Mouse (Mus musculus) midbrain, embryonic 12.5 days (tissue): Measurements from ENCODE around the gene Rere. TPM values are rescaled to one million over a fixed set of nuclear protein-coding genes. Genes with fewer than 3 reads are reported as not detected.
"Not testable (repeated sequence)": the region's sequence is repeated elsewhere in the genome, so short reads cannot be mapped to it uniquely, and the experiment has no call there.

ENCODE experiments used
- ATAC-seq: fragments of 200-750 bp; cut with Nextera tagmentation; 2 replicates; pipeline ENCODE4 v1.8.0; 2017; ENCODE audit warnings: low read depth, moderate TSS enrichment, moderate library complexity; ENCODE audit not compliant: low FRiP score
- H3K27ac ChIP-seq: fragments of 300-500 bp; sonication (generic); replicated peaks from 2 replicates; pipeline ENCODE4 v1.5.1; 2016; ENCODE audit warnings: mild to moderate bottlenecking
- H3K27me3 ChIP-seq: fragments of 300-500 bp; sonication (generic); 2 replicates; pipeline ENCODE4 v1.6.1; 2016; ENCODE audit warnings: mild to moderate bottlenecking
- H3K36me3 ChIP-seq: fragments of 300-500 bp; sonication (generic); 2 replicates; pipeline ENCODE4 v1.6.1; 2016
- H3K4me1 ChIP-seq: fragments of 300-500 bp; sonication (generic); 2 replicates; pipeline ENCODE4 v1.6.1; 2016
- H3K4me2 ChIP-seq: fragments of 300-500 bp; sonication (generic); replicated peaks from 2 replicates; pipeline ENCODE4 v1.6.1; 2016; ENCODE audit warnings: mild to moderate bottlenecking, moderate library complexity
- H3K4me3 ChIP-seq: fragments of 300-500 bp; sonication (generic); 2 replicates; pipeline ENCODE4 v1.5.1; 2016; ENCODE audit warnings: mild to moderate bottlenecking
- H3K9ac ChIP-seq: fragments of 300-500 bp; sonication (generic); replicated peaks from 2 replicates; pipeline ENCODE4 v1.6.1; 2016; ENCODE audit warnings: mild to moderate bottlenecking, moderate library complexity
- H3K9me3 ChIP-seq: fragments of 300-500 bp; sonication (generic); 2 replicates; pipeline ENCODE4 v1.6.1; 2016; ENCODE audit warnings: mild to moderate bottlenecking
- WGBS: fragments of 180-500 bp; shearing (Covaris S2); methylation state at CpG from one replicate; pipeline ENCODE4 v1.1.7; 2016; 5-methylcytosine and 5-hydroxymethylcytosine counted together
- polyA plus RNA-seq: library from polyadenylated mRNA; unstranded; fragments of >200 nt; fragmentation: Nextera tagmentation; extraction: Ambion mirVana; gene quantifications from 2 replicates; pipeline ENCODE4 v1.2.1, GENCODE M21; 2016

The Rere gene
- polyA plus RNA-seq, 1 experiment from 2014 or later = 50.7 TPM

DNA sequence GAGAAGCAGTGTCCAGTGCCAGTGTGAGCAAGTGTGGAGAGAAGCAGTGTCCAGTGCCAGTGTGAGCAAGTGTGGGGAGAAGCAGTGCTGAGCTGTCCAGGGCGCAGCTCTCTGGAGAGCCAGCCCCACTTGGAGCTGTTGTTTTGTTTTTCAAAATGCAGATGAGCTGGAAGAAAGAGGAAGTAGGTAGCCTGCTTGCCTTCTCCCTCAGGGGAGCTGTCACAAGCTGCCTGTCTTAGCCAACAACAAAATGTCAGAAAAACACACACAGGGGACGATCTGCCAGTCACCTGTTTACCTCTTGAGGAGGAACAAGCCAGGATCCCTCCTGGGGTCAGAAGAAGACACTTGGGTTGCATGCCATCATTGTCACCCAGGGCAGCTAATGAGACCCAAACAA, 204.7 kb downstream of the Rere start:
- H3K27me3 ChIP-seq = no peaks in the 10 kb centered on the region
- no peaks in the 10 kb centered on the region for H3K9me3 ChIP-seq
- H3K27ac ChIP-seq = no peak overlapping the region
- H3K4me2 ChIP-seq = no peak overlapping the region
- peaks cover 28% of the 10 kb centered on the region for H3K4me1 ChIP-seq
- WGBS = 48% methylated on average over 2 of the region's 2 CpGs
- H3K9ac ChIP-seq = no peak overlapping the region
- no peak for ATAC-seq
- peaks cover 20% of the 10 kb centered on the region; the same call in 1 of the 2 replicates for H3K36me3 ChIP-seq
- no peak overlapping the region for H3K4me3 ChIP-seq

- H3K9ac ChIP-seq = no peak overlapping the region
- WGBS = 76% methylated on average over 5 of the region's 5 CpGs
- peaks cover 10% of the 10 kb centered on the region; the same call in 1 of the 2 replicates for H3K36me3 ChIP-seq
- peaks cover 28% of the 10 kb centered on the region for H3K4me1 ChIP-seq
- no peak for ATAC-seq
- no peak overlapping the region for H3K27ac ChIP-seq
- H3K4me3 ChIP-seq = no peak overlapping the region
- H3K27me3 ChIP-seq = no peaks in the 10 kb centered on the region
- no peak overlapping the region for H3K4me2 ChIP-seq
- no peaks in the 10 kb centered on the region for H3K9me3 ChIP-seq
Measured at GRCm38 (mm10) chr4:150487109-150487508, 205.7 kb downstream of the Rere start.

DNA sequence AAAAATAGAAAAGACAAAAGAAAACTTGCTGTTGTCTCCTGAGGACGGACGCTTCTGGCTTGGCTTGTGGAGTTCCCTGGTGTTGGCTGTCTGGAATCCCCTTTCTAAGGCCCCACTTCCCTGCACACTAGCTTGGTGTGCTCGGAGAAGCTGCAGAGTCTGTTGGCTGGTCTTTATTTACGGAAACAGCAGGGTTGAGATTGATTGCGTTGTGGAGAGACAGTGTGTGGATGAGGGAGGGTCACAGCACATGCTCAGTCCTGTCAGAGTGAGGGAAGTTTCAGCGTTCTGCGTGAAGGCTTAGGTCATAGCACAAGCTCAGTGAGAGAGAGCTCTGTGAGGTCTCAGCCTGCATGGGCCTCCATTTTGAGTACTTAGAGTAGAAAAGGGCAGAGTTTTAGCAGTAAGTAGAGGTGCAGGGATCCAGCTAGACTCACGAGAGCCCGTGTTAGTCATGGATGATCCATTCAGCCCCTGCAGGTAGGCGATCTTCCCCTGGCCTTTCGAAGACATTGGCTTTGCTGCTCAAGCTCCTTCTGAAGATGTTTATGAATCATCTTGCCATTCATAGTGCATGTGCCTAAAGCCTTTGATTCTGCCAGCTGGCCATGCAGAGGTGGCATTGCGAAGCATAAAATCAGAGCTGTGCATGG, 206.8 kb downstream of the Rere start:
- Histone ChIP-seq H3K4me3 (peak overlapping the region; percentile 25), H3K4me2 (peak overlapping the region; percentile 57), H3K27ac (peak overlapping the region; percentile 68), H3K27me3 (no peaks in the 10 kb centered on the region), H3K36me3 (0 out of 2 replicates have a peak, but pooled peaks cover 5% of the 10 kb centered on the region), H3K9me3 (no peaks in the 10 kb centered on the region), H3K9ac (peak overlapping the region; percentile 39), H3K4me1 (peaks cover 28% of the 10 kb centered on the region)
- WGBS = 21% methylated on average over 12 of the region's 12 CpGs
- peak; percentile 85 for ATAC-seq

GRCm38 (mm10) chr4:150488767-150489166, 207.3 kb downstream of the Rere start:
- peak overlapping the region; percentile 39 for H3K9ac ChIP-seq
- H3K4me1 ChIP-seq = peaks cover 28% of the 10 kb centered on the region
- 0 out of 2 replicates have a peak, but pooled peaks cover 5% of the 10 kb centered on the region for H3K36me3 ChIP-seq
- 76% methylated on average over 4 of the region's 4 CpGs for WGBS
- no peaks in the 10 kb centered on the region for H3K9me3 ChIP-seq
- H3K27ac ChIP-seq = peak overlapping the region; percentile 68
- no peaks in the 10 kb centered on the region for H3K27me3 ChIP-seq
- peak overlapping the region; percentile 25; the same call in 1 of the 2 replicates for H3K4me3 ChIP-seq
- peak overlapping the region; percentile 57 for H3K4me2 ChIP-seq
- ATAC-seq = 0 out of 2 replicates have a peak, but pooled peaks have one; percentile 23

- no peak overlapping the region for H3K4me2 ChIP-seq
- no peak for ATAC-seq
- H3K9ac ChIP-seq = no peak overlapping the region
- H3K27me3 ChIP-seq = no peaks in the 10 kb centered on the region
- H3K27ac ChIP-seq = no peak overlapping the region
- H3K4me1 ChIP-seq = peaks cover 33% of the 10 kb centered on the region
- 88% methylated on average over 6 of the region's 6 CpGs for WGBS
- H3K4me3 ChIP-seq = no peak overlapping the region
- H3K9me3 ChIP-seq = no peaks in the 10 kb centered on the region
- H3K36me3 ChIP-seq = no peaks in the 10 kb centered on the region
Measured at GRCm38 (mm10) chr4:150490050-150490449, 208.6 kb downstream of the Rere start.

DNA sequence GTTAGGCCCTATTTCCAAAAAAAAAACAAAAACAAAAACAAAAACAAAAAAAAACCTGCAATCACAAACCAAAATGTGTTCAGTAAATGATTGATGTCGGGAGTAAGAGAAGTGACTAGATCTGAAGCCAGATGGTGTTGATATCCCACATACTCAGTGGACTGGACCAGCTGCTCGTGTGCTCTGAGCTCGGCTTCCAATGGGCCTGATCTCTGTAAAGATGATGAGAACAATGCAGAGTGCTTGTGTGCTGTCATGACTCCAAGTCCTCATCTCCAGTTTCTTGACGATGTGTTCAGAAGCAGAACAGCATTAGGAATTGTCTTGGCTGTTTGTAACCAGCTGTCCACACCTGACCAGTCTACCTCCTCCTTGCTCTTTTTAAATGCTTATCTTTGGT, 210.3 kb downstream of the Rere start:
- Histone ChIP-seq H3K27me3 (no peaks in the 10 kb centered on the region), H3K4me2 (no peak overlapping the region), H3K36me3 (no peaks in the 10 kb centered on the region), H3K9ac (no peak overlapping the region), H3K27ac (no peak overlapping the region), H3K9me3 (no peaks in the 10 kb centered on the region), H3K4me3 (no peak overlapping the region), H3K4me1 (peaks cover 38% of the 10 kb centered on the region)
- ATAC-seq = no peak
- WGBS = 77% methylated on average over 4 of the region's 4 CpGs

DNA sequence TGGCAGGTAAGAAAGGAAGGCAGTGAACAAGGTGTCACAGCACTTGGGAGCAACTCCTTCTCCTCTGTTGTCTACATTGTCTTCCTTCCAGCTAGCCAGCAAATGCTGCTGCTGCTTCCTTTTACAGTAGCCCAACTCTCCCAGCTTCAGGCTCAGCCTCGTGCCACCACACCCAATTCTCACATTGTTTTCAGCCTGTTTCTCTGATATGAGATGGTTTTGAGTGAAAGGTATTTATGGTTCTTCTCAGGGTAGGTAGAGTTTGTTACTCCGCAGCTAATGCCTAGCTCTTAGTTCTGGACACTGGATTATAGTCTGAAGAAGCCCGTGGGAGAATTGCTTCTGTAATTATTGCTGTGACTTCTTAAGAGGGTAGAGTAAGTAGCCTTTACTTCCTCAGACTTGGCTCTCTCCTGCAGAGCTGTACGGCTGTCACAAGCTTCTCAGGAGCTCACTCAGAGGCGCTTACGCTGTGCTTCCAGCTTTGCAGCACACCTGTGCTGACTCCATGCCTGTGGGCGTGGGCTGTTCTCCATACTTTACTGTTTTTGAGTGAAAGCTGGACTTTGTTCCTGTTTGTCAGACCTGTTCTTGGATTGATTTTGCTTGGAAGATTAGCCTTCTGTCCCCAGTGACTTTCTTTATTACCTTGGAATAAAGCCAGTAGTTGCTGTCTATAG, 212.0 kb downstream of the Rere start:
- H3K9ac ChIP-seq = no peak overlapping the region
- H3K9me3 ChIP-seq = no peaks in the 10 kb centered on the region
- WGBS = 84% methylated on average over 7 of the region's 7 CpGs
- H3K27me3 ChIP-seq = no peaks in the 10 kb centered on the region
- H3K4me1 ChIP-seq = peaks cover 22% of the 10 kb centered on the region
- no peak overlapping the region for H3K27ac ChIP-seq
- H3K4me2 ChIP-seq = no peak overlapping the region
- H3K36me3 ChIP-seq = no peaks in the 10 kb centered on the region
- ATAC-seq = no peak
- H3K4me3 ChIP-seq = no peak overlapping the region

GRCm38 (mm10) chr4:150493938-150494330, 212.5 kb downstream of the Rere start:
- H3K27ac ChIP-seq, H3K9me3 ChIP-seq, H3K27me3 ChIP-seq, H3K36me3 ChIP-seq, H3K4me3 ChIP-seq, H3K9ac ChIP-seq, H3K4me2 ChIP-seq, ATAC-seq: not testable (repeated sequence)
- peaks cover 16% of the 10 kb centered on the region for H3K4me1 ChIP-seq
- 95% methylated on average over 5 of the region's 5 CpGs for WGBS

DNA sequence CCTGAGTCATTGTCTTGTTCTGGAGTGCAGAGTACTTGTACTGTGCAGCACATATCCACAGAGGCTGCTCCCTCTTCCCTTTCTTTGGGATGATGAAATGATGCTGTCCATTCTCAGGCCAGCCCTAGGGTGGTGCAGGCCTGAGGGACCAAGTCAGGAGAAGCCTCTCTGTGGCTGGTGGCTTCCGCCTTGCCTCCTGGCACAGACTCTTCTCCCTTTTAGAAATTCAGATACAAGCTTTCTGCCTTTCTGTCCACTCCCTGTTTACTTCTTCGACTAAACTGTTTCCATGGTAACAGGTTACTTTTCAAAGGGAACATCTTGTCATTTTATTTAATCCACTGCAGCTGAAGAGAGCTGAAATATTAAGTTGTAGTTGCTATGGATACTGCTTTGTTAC, 214.1 kb downstream of the Rere start:
- 27% methylated on average over 2 of the region's 2 CpGs for WGBS
- Histone ChIP-seq H3K27me3 (no peaks in the 10 kb centered on the region), H3K4me2 (no peak overlapping the region), H3K36me3 (0 out of 2 replicates have a peak, but pooled peaks cover 4% of the 10 kb centered on the region), H3K4me3 (no peak overlapping the region), H3K9ac (no peak overlapping the region), H3K4me1 (peaks cover 12% of the 10 kb centered on the region), H3K9me3 (no peaks in the 10 kb centered on the region), H3K27ac (no peak overlapping the region)
- no peak for ATAC-seq

GRCm38 (mm10) chr4:150504304-150505021, 223.0 kb downstream of the Rere start:
- Histone ChIP-seq H3K27ac (no peak overlapping the region), H3K9ac (no peak overlapping the region), H3K4me2 (no peak overlapping the region), H3K4me3 (no peak overlapping the region), H3K9me3 (no peaks in the 10 kb centered on the region), H3K4me1 (no peaks in the 10 kb centered on the region), H3K36me3 (peaks cover 38% of the 10 kb centered on the region), H3K27me3 (no peaks in the 10 kb centered on the region)
- 91% methylated on average over 11 of the region's 11 CpGs for WGBS
- ATAC-seq = no peak

GRCm38 (mm10) chr4:150509026-150509712, 227.7 kb downstream of the Rere start:
- ATAC-seq = no peak
- H3K4me3 ChIP-seq = no peak overlapping the region

More at GRCm38 (mm10) chr4:150509026-150509712, 227.7 kb downstream of the Rere start:
- Histone ChIP-seq H3K27me3 (no peaks in the 10 kb centered on the region), H3K9ac (no peak overlapping the region), H3K27ac (no peak overlapping the region), H3K36me3 (peaks cover 44% of the 10 kb centered on the region), H3K9me3 (no peaks in the 10 kb centered on the region), H3K4me1 (no peaks in the 10 kb centered on the region), H3K4me2 (no peak overlapping the region)
- WGBS = 81% methylated on average over 3 of the region's 3 CpGs
